Mouse (Mus musculus) midbrain, embryonic 15.5 days (tissue): ENCODE results near the gene Prss54. TPM values are rescaled to one million over a fixed set of nuclear protein-coding genes. Genes with fewer than 3 reads are reported as not detected.
"Not testable (repeated sequence)": the region's sequence is repeated elsewhere in the genome, so short reads cannot be mapped to it uniquely, and the experiment has no call there.

Experiments used
- ATAC-seq: fragments of 200-750 bp; cut with Nextera tagmentation; replicated peaks from 2 replicates; pipeline ENCODE4 v1.8.0; 2017; ENCODE audit warnings: moderate TSS enrichment
- H3K27ac ChIP-seq: fragments of 300-500 bp; sonication (generic); 2 replicates; pipeline ENCODE4 v1.5.1; 2015; ENCODE audit warnings: mild to moderate bottlenecking, inconsistent platforms
- H3K27me3 ChIP-seq: fragments of 300-500 bp; sonication (generic); replicated peaks from 2 replicates; pipeline ENCODE4 v1.6.1; 2015; ENCODE audit warnings: inconsistent platforms
- H3K36me3 ChIP-seq: fragments of 300-500 bp; sonication (generic); replicated peaks from 2 replicates; pipeline ENCODE4 v1.6.1; 2015; ENCODE audit warnings: inconsistent platforms
- H3K4me1 ChIP-seq: fragments of 300-500 bp; sonication (generic); 2 replicates; pipeline ENCODE4 v1.6.1; 2015; ENCODE audit warnings: inconsistent platforms
- H3K4me2 ChIP-seq: fragments of 300-500 bp; sonication (generic); 2 replicates; pipeline ENCODE4 v1.6.1; 2015; ENCODE audit warnings: inconsistent platforms, mild to moderate bottlenecking, moderate library complexity
- H3K4me3 ChIP-seq: fragments of 300-500 bp; sonication (generic); 2 replicates; pipeline ENCODE4 v1.5.1; 2015; ENCODE audit warnings: mild to moderate bottlenecking, inconsistent platforms
- H3K9ac ChIP-seq: fragments of 300-500 bp; sonication (generic); 2 replicates; pipeline ENCODE4 v1.6.1; 2015; ENCODE audit warnings: mild to moderate bottlenecking, inconsistent platforms
- H3K9me3 ChIP-seq: fragments of 300-500 bp; sonication (generic); 2 replicates; pipeline ENCODE4 v1.6.1; 2016; ENCODE audit warnings: inconsistent platforms
- WGBS: fragments of 180-500 bp; shearing (Covaris S2); methylation state at CpG from one replicate; pipeline ENCODE4 v1.1.7; 2015; ENCODE audit warnings: mixed read lengths; 5-methylcytosine and 5-hydroxymethylcytosine counted together
- polyA plus RNA-seq: library from polyadenylated mRNA; unstranded; fragments of >200 nt; fragmentation: Nextera tagmentation; extraction: Ambion mirVana; gene quantifications from 2 replicates; pipeline ENCODE4 v1.2.1, GENCODE M21; 2015

Gene Prss54
- polyA plus RNA-seq: not detected in 2 replicates

DNA sequence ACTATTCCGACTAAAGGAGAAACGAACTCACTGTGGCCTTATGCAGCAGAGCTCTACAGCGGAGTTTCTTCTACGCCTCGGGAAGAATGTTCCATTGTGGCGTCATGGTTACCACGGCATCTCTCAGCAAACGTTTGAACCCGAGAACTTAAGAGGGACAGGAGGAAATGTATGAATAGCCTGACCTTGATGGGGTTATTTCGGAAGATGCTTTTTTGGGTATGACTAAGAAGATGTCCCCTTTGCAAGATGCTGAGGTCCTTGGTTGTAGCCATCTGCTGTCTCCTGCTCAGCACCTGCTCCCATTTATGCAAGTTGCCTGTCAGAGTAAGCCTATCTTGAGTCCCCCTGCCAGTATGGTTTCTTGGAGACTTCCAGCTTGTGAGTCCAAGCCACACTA is at the start of gene Prss54:
Prss54 (minus strand) TSS at position 101 of the 400 bp plus-strand sequence.
- no peak within 1 kb of the TSS for H3K4me2 ChIP-seq
- H3K9ac ChIP-seq: no peak within 1 kb of the TSS
- no peaks in the 10 kb centered on the region for H3K4me1 ChIP-seq
- no peaks in the 10 kb centered on the region for H3K9me3 ChIP-seq
- no peak within 1 kb of the TSS for H3K4me3 ChIP-seq
- 82% methylated on average over 10 of the region's 10 CpGs for WGBS
- no peaks in the 10 kb centered on the region for H3K36me3 ChIP-seq
- no peak for ATAC-seq
- H3K27me3 ChIP-seq: no peaks in the 10 kb centered on the region
- no peak within 1 kb of the TSS for H3K27ac ChIP-seq

- WGBS: 92% methylated on average over 2 of the region's 2 CpGs
- H3K4me2 ChIP-seq: no peak overlapping the region
- no peak for ATAC-seq
These were observed 48.7 kb upstream of the Prss54 start for GRCm38 (mm10) chr8:95624833-95625232.

GRCm38 (mm10) chr8:95620046-95620445 is 43.9 kb upstream of the Prss54 start:
- no peak overlapping the region for H3K4me3 ChIP-seq
- WGBS: 93% methylated on average over 2 of the region's 2 CpGs
- no peaks in the 10 kb centered on the region for H3K36me3 ChIP-seq
- no peaks in the 10 kb centered on the region for H3K27me3 ChIP-seq
- H3K9ac ChIP-seq: no peak overlapping the region
- H3K4me1 ChIP-seq: no peaks in the 10 kb centered on the region
- no peak overlapping the region for H3K4me2 ChIP-seq
- H3K9me3 ChIP-seq: no peaks in the 10 kb centered on the region
- ATAC-seq: no peak
- H3K27ac ChIP-seq: no peak overlapping the region

More at GRCm38 (mm10) chr8:95624833-95625232, 48.7 kb upstream of the Prss54 start:
- no peaks in the 10 kb centered on the region for H3K36me3 ChIP-seq
- H3K9me3 ChIP-seq: no peaks in the 10 kb centered on the region
- no peak overlapping the region for H3K9ac ChIP-seq
- no peak overlapping the region for H3K27ac ChIP-seq
- no peaks in the 10 kb centered on the region for H3K4me1 ChIP-seq
- no peak overlapping the region for H3K4me3 ChIP-seq
- 0 out of 2 replicates have a peak, but pooled peaks cover 2% of the 10 kb centered on the region for H3K27me3 ChIP-seq

GRCm38 (mm10) chr8:95616383-95616782 is 40.2 kb upstream of the Prss54 start:
- Histone ChIP-seq H3K9me3 (no peaks in the 10 kb centered on the region), H3K27me3 (no peaks in the 10 kb centered on the region), H3K4me2 (no peak overlapping the region), H3K4me1 (no peaks in the 10 kb centered on the region; the same call in 1 of the 2 replicates), H3K36me3 (no peaks in the 10 kb centered on the region), H3K9ac (no peak overlapping the region), H3K27ac (no peak overlapping the region), H3K4me3 (no peak overlapping the region)
- 88% methylated on average over 7 of the region's 7 CpGs for WGBS
- ATAC-seq: no peak

- Histone ChIP-seq H3K4me1 (no peaks in the 10 kb centered on the region; the same call in 1 of the 2 replicates), H3K27ac (no peak overlapping the region), H3K36me3 (no peaks in the 10 kb centered on the region), H3K4me3 (no peak overlapping the region), H3K9ac (no peak overlapping the region), H3K27me3 (no peaks in the 10 kb centered on the region), H3K9me3 (no peaks in the 10 kb centered on the region), H3K4me2 (no peak overlapping the region; the same call in 1 of the 2 replicates)
- 53% methylated on average over 5 of the region's 5 CpGs for WGBS
- no peak for ATAC-seq
These were observed 35.6 kb upstream of the Prss54 start for GRCm38 (mm10) chr8:95611769-95612168.

DNA sequence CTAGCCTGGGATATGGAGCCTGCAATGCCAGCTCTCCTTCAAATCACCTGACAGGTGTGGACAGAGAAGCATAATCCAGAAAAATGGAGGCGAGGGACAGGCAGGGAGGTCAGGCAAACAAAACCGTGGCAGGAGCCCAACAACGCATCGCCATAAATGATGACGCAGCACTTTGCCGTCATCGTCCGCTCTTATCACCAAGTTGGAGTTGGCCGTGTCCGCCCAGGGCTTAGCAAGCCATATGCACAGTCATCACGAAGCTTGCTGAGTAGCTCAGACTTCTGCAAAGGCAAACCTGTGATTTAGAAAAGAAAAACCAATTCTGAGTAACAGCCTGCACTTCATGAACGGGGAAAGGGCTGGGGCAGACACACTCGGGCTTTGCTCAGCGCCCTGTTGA is 34.6 kb upstream of the Prss54 start:
- Histone ChIP-seq H3K9ac (no peak overlapping the region), H3K9me3 (no peaks in the 10 kb centered on the region), H3K4me1 (no peaks in the 10 kb centered on the region; the same call in 1 of the 2 replicates)

GRCm38 (mm10) chr8:95609406-95609805 is 33.3 kb upstream of the Prss54 start:
- no peaks in the 10 kb centered on the region for H3K36me3 ChIP-seq
- H3K27ac ChIP-seq: no peak overlapping the region
- H3K4me3 ChIP-seq: no peak overlapping the region
- no peaks in the 10 kb centered on the region; the same call in 1 of the 2 replicates for H3K4me1 ChIP-seq
- H3K4me2 ChIP-seq: no peak overlapping the region
- no peaks in the 10 kb centered on the region for H3K9me3 ChIP-seq
- no peak for ATAC-seq
- no peaks in the 10 kb centered on the region for H3K27me3 ChIP-seq
- no peak overlapping the region for H3K9ac ChIP-seq
- 85% methylated on average over 5 of the region's 5 CpGs for WGBS

More for the DNA sequence above, 34.6 kb upstream of the Prss54 start:
- Histone ChIP-seq H3K27me3 (no peaks in the 10 kb centered on the region), H3K4me3 (no peak overlapping the region), H3K4me2 (no peak overlapping the region), H3K36me3 (no peaks in the 10 kb centered on the region), H3K27ac (no peak overlapping the region)
- WGBS: 90% methylated on average over 14 of the region's 14 CpGs
- ATAC-seq: no peak

GRCm38 (mm10) chr8:95607210-95607609 is 31.1 kb upstream of the Prss54 start:
- Histone ChIP-seq H3K27me3 (no peaks in the 10 kb centered on the region), H3K36me3 (no peaks in the 10 kb centered on the region), H3K9me3 (no peaks in the 10 kb centered on the region), H3K9ac (no peak overlapping the region), H3K27ac (no peak overlapping the region), H3K4me3 (no peak overlapping the region), H3K4me2 (no peak overlapping the region), H3K4me1 (no peaks in the 10 kb centered on the region; the same call in 1 of the 2 replicates)
- no peak for ATAC-seq
- 62% methylated on average over 9 of the region's 9 CpGs for WGBS

DNA sequence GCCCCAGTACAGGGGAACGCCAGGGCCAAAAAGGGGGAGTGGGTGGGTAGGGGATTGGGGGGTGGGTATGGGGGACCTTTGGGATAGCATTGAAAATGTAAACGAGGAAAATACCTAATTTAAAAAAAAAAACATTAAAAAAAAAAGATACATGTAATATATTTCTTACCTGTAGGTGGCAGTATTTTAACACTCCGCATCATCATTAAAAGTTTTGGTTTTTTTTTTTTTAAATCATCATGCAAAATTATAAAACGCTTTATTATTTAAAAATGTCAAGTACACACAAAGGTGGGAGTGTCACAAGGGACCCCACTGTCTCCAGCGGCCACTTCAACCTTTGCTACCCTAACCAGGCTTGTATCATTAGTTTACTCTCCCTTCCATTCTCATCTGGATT is 30.4 kb upstream of the Prss54 start:
- not testable (repeated sequence) for H3K9ac ChIP-seq, H3K27me3 ChIP-seq, H3K9me3 ChIP-seq, H3K4me3 ChIP-seq, H3K4me2 ChIP-seq, ATAC-seq, H3K36me3 ChIP-seq, H3K27ac ChIP-seq, H3K4me1 ChIP-seq
- WGBS: 28% methylated on average over 4 of the region's 5 CpGs

- H3K9ac ChIP-seq: no peak overlapping the region
- no peaks in the 10 kb centered on the region for H3K36me3 ChIP-seq
- H3K4me3 ChIP-seq: no peak overlapping the region
- ATAC-seq: no peak
- H3K27ac ChIP-seq: no peak overlapping the region
- 89% methylated on average over 2 of the region's 2 CpGs for WGBS
- no peaks in the 10 kb centered on the region for H3K4me1 ChIP-seq
- no peaks in the 10 kb centered on the region for H3K27me3 ChIP-seq
- no peak overlapping the region for H3K4me2 ChIP-seq
- H3K9me3 ChIP-seq: no peaks in the 10 kb centered on the region
These were observed 26.0 kb upstream of the Prss54 start for GRCm38 (mm10) chr8:95602168-95602567.

DNA sequence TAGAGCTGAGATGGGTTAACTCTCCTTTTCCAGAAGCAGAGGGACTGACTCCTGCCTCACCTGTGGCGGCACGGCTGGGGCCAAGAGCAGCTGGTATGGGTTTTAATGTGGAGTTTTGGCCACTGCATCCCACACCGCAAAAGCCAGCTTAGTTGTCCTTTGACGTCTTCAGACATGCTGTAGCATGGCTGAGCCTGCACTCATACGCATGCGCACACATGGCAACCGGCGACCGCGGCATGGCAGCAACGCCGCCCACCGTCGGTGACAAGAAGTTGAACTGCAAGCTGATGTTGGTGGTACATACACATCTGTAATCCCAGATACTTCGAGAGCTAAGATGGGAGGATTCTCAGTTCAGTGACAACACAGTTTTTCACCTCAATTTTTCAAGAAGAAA is 25.2 kb upstream of the Prss54 start:
- Histone ChIP-seq H3K27ac (no peak overlapping the region), H3K27me3 (no peaks in the 10 kb centered on the region), H3K4me1 (no peaks in the 10 kb centered on the region), H3K9me3 (no peaks in the 10 kb centered on the region), H3K9ac (no peak overlapping the region), H3K4me3 (no peak overlapping the region), H3K36me3 (no peaks in the 10 kb centered on the region), H3K4me2 (no peak overlapping the region)
- WGBS: 75% methylated on average over 15 of the region's 15 CpGs
- no peak for ATAC-seq

DNA sequence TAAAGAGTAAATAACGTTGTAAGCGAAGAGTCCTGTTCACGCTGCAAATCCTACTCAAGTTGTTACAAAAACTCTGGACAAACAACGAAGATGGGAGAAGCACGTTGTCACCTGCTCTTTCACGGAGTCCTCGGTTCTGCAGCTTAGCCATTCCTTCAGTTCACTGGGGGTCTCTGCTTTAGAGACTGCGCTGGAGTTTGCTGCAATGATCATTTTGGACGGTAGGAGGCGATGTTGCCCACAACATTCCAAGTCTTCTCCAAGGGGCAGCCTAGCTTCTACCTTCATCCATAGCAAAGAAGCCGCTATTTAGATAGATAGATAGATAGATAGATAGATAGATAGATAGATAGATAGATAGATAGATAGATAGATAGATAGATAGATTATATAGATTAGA is 23.7 kb upstream of the Prss54 start:
- 9% methylated on average over 11 of the region's 11 CpGs for WGBS
- Histone ChIP-seq H3K4me1 (no peaks in the 10 kb centered on the region), H3K9ac (no peak overlapping the region), H3K36me3 (no peaks in the 10 kb centered on the region), H3K4me2 (no peak overlapping the region; the same call in 1 of the 2 replicates), H3K4me3 (no peak overlapping the region), H3K27me3 (no peaks in the 10 kb centered on the region), H3K27ac (no peak overlapping the region), H3K9me3 (no peaks in the 10 kb centered on the region)
- ATAC-seq: 0 out of 2 replicates have a peak, but pooled peaks have one; percentile 45

- WGBS: 65% methylated on average over 4 of the region's 4 CpGs
- no peak for ATAC-seq
These were observed 20.7 kb upstream of the Prss54 start for GRCm38 (mm10) chr8:95596841-95597241.

More at GRCm38 (mm10) chr8:95596841-95597241, 20.7 kb upstream of the Prss54 start:
- H3K4me1 ChIP-seq: no peaks in the 10 kb centered on the region
- H3K36me3 ChIP-seq: no peaks in the 10 kb centered on the region
- no peak overlapping the region for H3K27ac ChIP-seq
- no peaks in the 10 kb centered on the region for H3K9me3 ChIP-seq
- H3K27me3 ChIP-seq: no peaks in the 10 kb centered on the region
- no peak overlapping the region for H3K9ac ChIP-seq
- no peak overlapping the region for H3K4me2 ChIP-seq
- no peak overlapping the region for H3K4me3 ChIP-seq
